Mouse (Mus musculus): Measurements from ENCODE around the gene Ttpal. TPM values are rescaled to one million over a fixed set of nuclear protein-coding genes. Genes with fewer than 3 reads are reported as not detected.
"Not testable (repeated sequence)": the region's sequence is repeated elsewhere in the genome, so short reads cannot be mapped to it uniquely, and the experiment has no call there.

Gene Ttpal
- polyA plus RNA-seq, 1 experiment from 2014 or later, result 37.3 TPM

DNA sequence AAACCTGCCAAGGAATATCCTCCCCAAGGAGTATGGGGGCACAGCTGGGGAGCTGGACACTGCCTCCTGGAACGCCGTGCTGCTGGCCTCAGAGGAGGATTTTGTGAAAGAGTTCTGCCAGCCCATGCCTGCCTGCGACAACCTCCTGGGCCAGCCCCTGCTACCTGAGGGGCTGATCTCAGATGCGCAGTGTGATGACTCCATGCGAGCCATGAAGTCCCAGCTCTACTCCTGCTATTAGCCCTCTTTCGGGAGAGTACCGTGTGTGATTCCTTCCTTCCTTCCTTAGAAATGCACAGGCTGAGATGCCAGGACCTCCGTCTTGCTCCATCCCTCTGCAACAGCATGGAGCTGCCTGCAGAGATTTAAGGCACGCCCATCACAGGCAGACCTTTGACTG lies 13.3 kb downstream of the Ttpal start:
- H3K27me3 ChIP-seq (ENCODE audit: insufficient read depth, low read length), result no peaks in the 10 kb centered on the region

DNA sequence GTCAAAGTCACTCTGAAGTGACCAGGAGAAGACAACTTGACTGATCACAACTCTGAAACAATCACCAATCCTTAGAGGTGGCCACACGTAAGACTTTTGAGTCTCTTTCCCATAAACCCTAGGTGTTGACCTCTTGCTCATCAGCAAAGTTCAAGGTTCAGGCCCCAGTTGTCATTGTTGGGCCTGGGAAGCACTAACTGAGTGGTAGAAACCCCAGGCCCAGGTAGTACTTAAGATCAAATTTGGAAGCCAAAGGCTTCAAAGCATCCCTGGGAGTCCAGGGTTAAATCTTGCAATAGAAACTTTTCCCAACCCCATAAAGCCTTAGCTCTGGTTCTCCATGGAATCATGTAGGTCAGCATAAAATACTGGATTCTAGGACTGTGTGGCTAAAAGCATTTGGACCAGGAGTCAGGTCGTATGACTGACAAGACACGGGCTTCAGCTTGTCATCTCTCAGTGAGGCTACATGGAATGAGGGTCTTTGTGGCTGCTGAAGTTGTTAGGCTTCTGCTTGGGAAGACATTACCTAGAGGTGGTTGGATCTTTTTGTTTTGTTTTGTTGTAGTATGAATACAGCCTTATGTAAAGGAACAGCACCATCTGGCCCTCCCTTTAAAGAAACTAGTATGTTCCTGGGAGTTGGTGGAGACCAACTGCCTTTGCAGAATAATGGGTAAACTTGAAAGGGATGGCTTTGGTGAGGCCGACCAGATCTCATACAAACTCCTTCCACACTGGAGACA lies 14.0 kb downstream of the Ttpal start:
- TF ChIP-seq CTCF (IDR thresholded peaks at IDR 0.05; ENCODE audit: low read depth), result no peak

More for the DNA sequence above, 13.3 kb downstream of the Ttpal start:
- Histone ChIP-seq H3K27ac (ENCODE audit: low read depth) (no peak overlapping the region), H3K4me2 (no peak overlapping the region), H3K4me1 (ENCODE audit: insufficient read depth) (no peaks in the 10 kb centered on the region), H3K9me3 (ENCODE audit: low read depth, low read length) (peaks cover 3% of the 10 kb centered on the region; the same call in 1 of the 2 replicates), H3K4me3 (ENCODE audit: low read depth, low read length) (no peak overlapping the region), H3K36me3 (ENCODE audit: insufficient read depth) (peaks cover 83% of the 10 kb centered on the region), H3K9ac (no peak overlapping the region)
- ATAC-seq (ENCODE audit: insufficient read depth) (no peak), DNase-seq (no peak)
- TF ChIP-seq CTCF (IDR thresholded peaks at IDR 0.05; ENCODE audit: low read depth), result no peak
- 87% methylated on average over 9 of the region's 9 CpGs for WGBS

DNA sequence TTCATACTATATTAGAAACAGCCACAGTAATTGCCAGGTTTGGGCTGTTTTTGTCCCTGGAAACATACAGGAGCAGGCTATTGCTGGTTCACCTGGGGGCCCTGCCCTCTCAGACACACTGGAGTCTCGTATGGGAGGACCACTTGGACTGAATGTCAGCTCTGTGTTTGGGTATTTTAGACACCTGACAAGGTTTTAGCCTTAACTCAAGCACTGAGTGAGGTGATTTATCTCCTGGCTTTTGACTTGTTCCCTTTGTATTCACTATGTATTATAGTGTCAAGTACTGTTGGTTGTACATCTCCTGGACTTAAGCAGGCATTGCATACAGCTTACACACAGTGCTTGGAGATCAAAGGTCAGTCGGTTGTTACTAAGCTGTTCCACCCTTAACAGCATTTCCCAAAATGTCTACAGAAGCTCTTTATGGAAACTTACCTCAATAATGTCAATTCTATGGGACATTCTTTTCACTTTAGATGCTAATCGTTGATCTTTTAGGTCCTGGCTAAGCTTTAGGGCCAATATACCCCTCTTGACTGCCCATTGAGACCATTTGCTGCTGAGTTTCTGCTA lies 14.6 kb downstream of the Ttpal start:
- no peak for DNase-seq
- no peak overlapping the region for H3K9ac ChIP-seq
- TF ChIP-seq CTCF (IDR thresholded peaks at IDR 0.05; ENCODE audit: low read depth), result no peak
- 78% methylated on average over 3 of the region's 3 CpGs for WGBS
- no peak overlapping the region for H3K4me3 ChIP-seq (ENCODE audit: low read depth, low read length)
- peaks cover 93% of the 10 kb centered on the region for H3K36me3 ChIP-seq (ENCODE audit: insufficient read depth)
- no peaks in the 10 kb centered on the region for H3K27me3 ChIP-seq (ENCODE audit: insufficient read depth, low read length)
- no peak overlapping the region for H3K4me2 ChIP-seq
- no peaks in the 10 kb centered on the region for H3K4me1 ChIP-seq (ENCODE audit: insufficient read depth)
- no peak for ATAC-seq (ENCODE audit: insufficient read depth)
- no peak overlapping the region for H3K27ac ChIP-seq (ENCODE audit: low read depth)
- peaks cover 3% of the 10 kb centered on the region; the same call in 1 of the 2 replicates for H3K9me3 ChIP-seq (ENCODE audit: low read depth, low read length)

More for the DNA sequence above, 14.0 kb downstream of the Ttpal start:
- Histone ChIP-seq H3K4me2 (no peak overlapping the region), H3K36me3 (ENCODE audit: insufficient read depth) (peaks cover 90% of the 10 kb centered on the region), H3K9me3 (ENCODE audit: low read depth, low read length) (peaks cover 3% of the 10 kb centered on the region; the same call in 1 of the 2 replicates), H3K27me3 (ENCODE audit: insufficient read depth, low read length) (no peaks in the 10 kb centered on the region), H3K4me3 (ENCODE audit: low read depth, low read length) (no peak overlapping the region), H3K27ac (ENCODE audit: low read depth) (no peak overlapping the region), H3K9ac (no peak overlapping the region), H3K4me1 (ENCODE audit: insufficient read depth) (no peaks in the 10 kb centered on the region)
- ATAC-seq (ENCODE audit: insufficient read depth) (no peak), DNase-seq (no peak)
- 91% methylated on average over 4 of the region's 4 CpGs for WGBS

DNA sequence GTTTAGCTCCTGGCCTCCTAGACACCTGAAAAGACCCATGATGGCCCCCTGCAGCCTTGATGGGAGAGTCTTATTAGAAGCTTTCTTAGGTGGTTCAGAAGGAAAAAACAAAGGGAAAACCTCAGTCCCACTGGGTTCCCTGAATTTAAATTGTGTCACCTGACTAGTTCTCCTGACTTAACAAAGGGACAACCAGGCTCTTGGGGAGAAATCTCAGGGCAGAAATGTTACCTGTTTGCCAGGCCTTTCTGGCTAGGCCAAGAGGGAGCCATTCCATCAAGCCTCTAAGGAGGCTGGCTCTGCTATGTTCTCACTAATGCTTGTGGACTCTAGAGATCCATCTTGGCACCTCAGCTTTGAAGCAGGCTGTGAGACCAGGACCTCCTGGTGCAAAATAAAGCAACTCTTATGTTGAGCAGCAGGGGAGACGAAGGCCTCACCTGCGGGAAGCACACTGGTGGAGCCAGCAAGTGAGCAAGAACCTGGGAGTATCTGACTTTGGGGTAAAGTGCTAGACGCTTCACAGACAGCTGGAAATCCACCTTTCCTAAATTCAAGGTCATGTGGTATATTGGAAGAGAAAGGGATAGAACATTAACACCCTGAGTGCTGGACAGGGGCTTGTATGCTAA lies 15.2 kb downstream of the Ttpal start:
- no peaks in the 10 kb centered on the region for H3K4me1 ChIP-seq (ENCODE audit: insufficient read depth)
- TF ChIP-seq CTCF (IDR thresholded peaks at IDR 0.05; ENCODE audit: low read depth), result no peak

DNA sequence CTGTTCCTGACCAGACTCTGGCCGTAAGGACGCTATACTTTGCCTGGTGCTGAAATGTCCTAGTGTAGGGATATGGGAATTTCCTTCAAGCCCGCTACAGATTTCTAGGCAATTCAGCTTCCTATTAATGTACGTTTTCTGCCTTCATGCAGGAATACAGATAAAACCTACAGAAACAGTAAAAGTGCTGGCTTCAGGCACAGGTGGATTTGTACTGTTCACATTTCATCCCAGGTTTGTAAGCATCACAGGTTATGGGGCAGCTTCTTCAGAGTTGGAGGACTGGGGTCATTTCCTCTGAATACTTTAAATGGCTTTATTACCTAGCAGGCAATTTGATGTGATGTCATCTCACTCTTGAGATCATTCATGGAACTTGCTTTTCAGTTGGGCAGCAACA lies 15.8 kb downstream of the Ttpal start:
- no peak for TF ChIP-seq CTCF (IDR thresholded peaks at IDR 0.05; ENCODE audit: low read depth)
- Histone ChIP-seq H3K36me3 (ENCODE audit: insufficient read depth) (peaks cover 93% of the 10 kb centered on the region), H3K4me3 (ENCODE audit: low read depth, low read length) (no peak overlapping the region), H3K27me3 (ENCODE audit: insufficient read depth, low read length) (no peaks in the 10 kb centered on the region), H3K9ac (no peak overlapping the region), H3K4me1 (ENCODE audit: insufficient read depth) (no peaks in the 10 kb centered on the region), H3K4me2 (no peak overlapping the region), H3K9me3 (ENCODE audit: low read depth, low read length) (peaks cover 3% of the 10 kb centered on the region; the same call in 1 of the 2 replicates), H3K27ac (ENCODE audit: low read depth) (no peak overlapping the region)
- DNase-seq (no peak), ATAC-seq (ENCODE audit: insufficient read depth) (no peak)
- WGBS, result 84% methylated on average over 4 of the region's 4 CpGs

More for the DNA sequence above, 15.2 kb downstream of the Ttpal start:
- DNase-seq, result no peak
- Histone ChIP-seq H3K4me3 (ENCODE audit: low read depth, low read length) (no peak overlapping the region), H3K36me3 (ENCODE audit: insufficient read depth) (peaks cover 93% of the 10 kb centered on the region), H3K27ac (ENCODE audit: low read depth) (no peak overlapping the region), H3K27me3 (ENCODE audit: insufficient read depth, low read length) (no peaks in the 10 kb centered on the region), H3K4me2 (no peak overlapping the region), H3K9ac (no peak overlapping the region), H3K9me3 (ENCODE audit: low read depth, low read length) (peaks cover 3% of the 10 kb centered on the region; the same call in 1 of the 2 replicates)
- no peak for ATAC-seq (ENCODE audit: insufficient read depth)
- WGBS, result 77% methylated on average over 3 of the region's 3 CpGs

DNA sequence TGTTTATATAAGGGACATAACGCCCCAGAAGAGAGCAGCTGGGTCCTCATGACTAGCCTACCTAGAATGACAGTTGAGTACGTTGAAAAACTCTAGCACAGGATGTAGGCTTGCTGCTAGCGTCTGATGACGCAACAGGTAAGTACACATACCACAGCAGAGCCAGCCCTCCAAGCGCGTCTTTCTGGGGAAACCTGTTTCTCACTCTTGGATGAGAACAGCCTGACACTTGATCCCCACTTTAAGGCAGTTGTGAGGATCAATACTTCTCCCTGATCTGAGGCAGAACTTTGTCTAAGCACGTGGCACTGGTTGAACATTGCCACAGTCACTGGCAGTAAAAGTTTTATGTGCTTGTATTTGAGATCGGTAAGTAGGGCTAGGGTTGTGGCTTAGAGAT lies 18.3 kb downstream of the Ttpal start:
- H3K4me2 ChIP-seq, result no peak overlapping the region
- DNase-seq (peak; percentile 53), ATAC-seq (ENCODE audit: insufficient read depth) (peak; percentile 63)
- no peaks in the 10 kb centered on the region for H3K9me3 ChIP-seq (ENCODE audit: low read depth, low read length)
- H3K27ac ChIP-seq (ENCODE audit: low read depth), result no peak overlapping the region
- no peaks in the 10 kb centered on the region for H3K27me3 ChIP-seq (ENCODE audit: insufficient read depth, low read length)
- peaks cover 90% of the 10 kb centered on the region for H3K36me3 ChIP-seq (ENCODE audit: insufficient read depth)
- H3K4me3 ChIP-seq (ENCODE audit: low read depth, low read length), result no peak overlapping the region
- WGBS, result 67% methylated on average over 8 of the region's 8 CpGs
- no peaks in the 10 kb centered on the region for H3K4me1 ChIP-seq (ENCODE audit: insufficient read depth)
- no peak overlapping the region for H3K9ac ChIP-seq
- no peak for TF ChIP-seq CTCF (IDR thresholded peaks at IDR 0.05; ENCODE audit: low read depth)

DNA sequence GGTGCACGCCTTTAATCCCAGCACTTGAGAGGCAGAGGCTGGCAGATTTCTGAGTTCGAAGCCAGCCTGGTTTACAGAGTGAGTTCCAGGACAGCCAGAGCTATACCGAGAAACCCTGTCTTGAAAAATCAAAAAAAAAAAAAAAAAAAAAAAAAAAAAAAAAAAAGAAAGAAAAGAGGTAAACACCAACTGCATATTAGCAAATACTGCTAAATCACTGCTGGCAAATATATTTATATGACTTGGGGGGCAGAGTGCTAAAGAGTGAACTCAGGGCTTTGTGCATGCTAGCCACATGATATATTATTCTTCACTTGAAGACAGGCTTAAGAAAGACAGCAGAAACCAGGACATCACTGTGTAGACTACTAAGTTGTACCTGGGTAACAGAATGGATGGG lies 19.3 kb downstream of the Ttpal start:
- DNase-seq; H3K4me2 ChIP-seq; H3K27me3 ChIP-seq (ENCODE audit: insufficient read depth, low read length); H3K4me1 ChIP-seq (ENCODE audit: insufficient read depth); H3K4me3 ChIP-seq (ENCODE audit: low read depth, low read length); H3K9ac ChIP-seq; ATAC-seq (ENCODE audit: insufficient read depth); H3K27ac ChIP-seq (ENCODE audit: low read depth); H3K9me3 ChIP-seq (ENCODE audit: low read depth, low read length): not testable (repeated sequence)
- H3K36me3 ChIP-seq (ENCODE audit: insufficient read depth), result peaks cover 90% of the 10 kb centered on the region
- 87% methylated on average over 3 of the region's 3 CpGs for WGBS

Measured in lung, embryonic 14.5 days (tissue).